Mouse (Mus musculus): ENCODE data around the gene Brinp3. TPM values are rescaled to one million over a fixed set of nuclear protein-coding genes. Genes with fewer than 3 reads are reported as not detected.

Brinp3 gene
- polyA plus RNA-seq, 1 experiment: not detected

DNA sequence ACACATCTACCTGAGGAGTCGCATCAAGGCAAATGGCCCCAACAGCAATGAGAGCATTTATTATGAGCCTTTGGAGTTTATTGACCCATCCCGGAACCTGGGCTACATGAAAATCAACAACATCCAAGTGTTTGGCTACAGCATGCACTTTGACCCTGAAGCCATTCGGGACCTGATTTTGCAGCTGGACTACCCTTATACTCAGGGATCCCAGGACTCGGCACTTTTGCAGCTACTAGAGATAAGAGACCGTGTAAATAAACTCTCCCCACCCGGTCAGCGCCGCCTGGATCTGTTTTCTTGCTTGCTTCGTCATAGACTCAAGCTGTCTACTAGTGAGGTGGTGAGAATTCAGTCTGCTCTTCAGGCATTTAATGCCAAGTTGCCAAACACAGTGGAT, 407.1 kb downstream of the Brinp3 start:
- H3K4me1 ChIP-seq (ENCODE audit: control insufficient read depth, insufficient read depth, low read length): no peaks in the 10 kb centered on the region
- H3K27ac ChIP-seq (ENCODE audit: insufficient read depth, low read depth, low read length): no peak overlapping the region
- TF ChIP-seq POLR2A (IDR thresholded peaks at IDR 0.05; ENCODE audit: borderline replicate concordance, low read depth, low read length) (no peak), CTCF (IDR thresholded peaks at IDR 0.05; ENCODE audit: low read depth, low read length) (no peak)
- no peak overlapping the region for H3K4me3 ChIP-seq (ENCODE audit: insufficient read depth, low read length)

DNA sequence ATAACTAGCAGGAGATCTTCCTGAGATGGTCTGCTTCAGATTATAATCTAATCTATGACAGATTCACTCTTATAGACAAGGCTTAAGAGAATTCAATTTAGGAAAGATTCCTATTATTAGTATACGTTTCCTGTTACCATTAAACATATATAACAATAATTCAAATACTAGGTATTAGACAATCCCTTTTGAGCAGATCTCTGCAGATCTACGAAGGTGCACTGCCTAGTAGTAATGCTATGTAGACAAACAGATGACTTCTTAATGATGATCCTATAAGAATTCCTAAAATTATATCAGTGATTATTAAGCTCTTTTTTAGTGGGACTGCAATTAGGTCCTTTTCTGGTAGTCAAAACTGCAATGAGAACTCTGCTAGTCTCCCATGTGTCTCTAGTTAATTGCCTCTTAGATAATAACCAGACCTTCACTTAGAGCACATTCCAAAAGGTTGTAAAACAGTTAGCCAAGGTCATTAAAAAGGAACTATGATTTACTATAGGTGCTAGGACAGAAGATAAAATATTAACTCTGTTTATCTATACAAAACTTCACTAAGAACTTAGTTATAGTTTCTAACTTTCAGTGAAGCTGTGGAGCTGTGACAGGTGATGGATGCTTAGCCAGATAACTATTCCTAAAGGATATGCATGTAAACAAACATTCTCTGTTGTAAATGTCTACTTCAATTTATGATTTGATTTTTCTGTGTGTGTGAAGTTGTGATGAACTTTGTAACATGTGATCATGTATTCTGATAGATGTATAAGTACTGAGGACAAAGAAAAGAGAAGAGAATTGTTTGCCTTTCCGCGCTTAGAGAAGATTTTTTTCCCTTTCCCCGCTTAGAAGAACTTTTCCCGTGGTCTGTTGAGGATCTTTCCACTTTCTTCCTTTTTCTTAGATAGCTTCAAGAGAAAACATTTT, 445.2 kb downstream of the Brinp3 start:
- H3K4me3 ChIP-seq (ENCODE audit: insufficient read depth, low read length): no peak overlapping the region
- H3K4me1 ChIP-seq (ENCODE audit: control insufficient read depth, insufficient read depth, low read length): no peaks in the 10 kb centered on the region
- TF ChIP-seq POLR2A (IDR thresholded peaks at IDR 0.05; ENCODE audit: borderline replicate concordance, low read depth, low read length): no peak
- TF ChIP-seq CTCF (IDR thresholded peaks at IDR 0.05; ENCODE audit: low read depth, low read length): no peak
- no peak overlapping the region for H3K27ac ChIP-seq (ENCODE audit: insufficient read depth, low read depth, low read length)

Measured in bone marrow macrophage, adult 2 months (primary cell).